Mouse (Mus musculus): Measurements from ENCODE around the gene Ntrk3. TPM values are rescaled to one million over a fixed set of nuclear protein-coding genes. Genes with fewer than 3 reads are reported as not detected.

The Ntrk3 gene
- polyA plus RNA-seq, 1 experiment from 2014 or later: 21.1 TPM

DNA sequence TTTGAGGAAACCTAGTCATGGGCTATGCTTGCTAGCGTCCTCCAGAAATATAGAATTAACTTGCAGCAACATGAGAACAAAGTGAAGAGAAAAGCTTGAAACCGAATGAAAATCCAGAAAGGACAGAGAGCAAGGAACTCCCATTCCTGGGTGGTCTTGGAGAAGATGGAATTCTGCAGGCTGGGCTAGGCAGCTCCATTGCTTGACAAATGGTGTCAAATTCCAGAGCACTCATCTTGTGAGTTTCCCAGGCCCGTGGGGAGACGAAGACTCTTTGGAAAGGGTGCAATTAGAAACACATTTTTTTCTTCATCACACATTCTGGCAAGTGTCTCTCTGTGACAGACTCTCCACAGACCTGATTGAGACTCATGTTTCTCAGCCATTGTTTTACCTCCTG lies 479.7 kb downstream of the Ntrk3 start:
- no peak overlapping the region for H3K9ac ChIP-seq
- ATAC-seq (ENCODE audit: low FRiP score): no peak
- no peaks in the 10 kb centered on the region for H3K9me3 ChIP-seq
- H3K36me3 ChIP-seq: peaks cover 7% of the 10 kb centered on the region; the same call in 1 of the 2 replicates
- 43% methylated on average over 4 of the region's 4 CpGs for WGBS
- H3K27ac ChIP-seq: no peak overlapping the region
- H3K27me3 ChIP-seq: no peaks in the 10 kb centered on the region
- no peaks in the 10 kb centered on the region for H3K4me1 ChIP-seq (replicated peaks)
- no peak overlapping the region for H3K4me3 ChIP-seq
- no peak overlapping the region for H3K4me2 ChIP-seq

DNA sequence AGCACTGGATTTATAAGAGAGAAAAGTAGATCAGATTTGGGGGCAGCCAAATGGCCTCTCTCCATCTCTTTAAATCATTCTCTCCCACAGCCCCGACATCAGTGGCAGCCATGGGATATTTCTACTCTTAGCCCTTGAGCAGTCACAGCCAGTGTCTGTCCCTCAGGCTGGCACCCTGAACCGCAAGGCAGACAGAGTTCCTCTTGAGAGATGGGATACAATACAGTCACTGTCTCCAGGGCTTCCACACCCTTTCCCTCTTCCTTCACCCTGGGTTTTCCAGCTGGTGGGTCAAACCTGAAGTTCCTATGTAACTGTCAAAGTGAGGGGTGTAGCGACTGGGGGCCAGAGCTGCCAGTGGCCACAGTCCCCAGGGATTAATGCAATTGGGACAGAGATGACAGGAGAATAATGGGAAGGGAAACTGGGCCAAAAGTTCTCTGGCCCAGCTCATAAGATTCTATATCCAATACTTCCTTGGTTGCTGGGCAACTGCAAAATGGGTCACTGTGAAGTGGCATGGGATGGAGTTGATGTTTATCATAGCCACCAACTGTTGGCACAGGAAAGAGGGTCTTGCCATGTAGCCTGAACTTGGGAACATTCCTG lies 483.9 kb downstream of the Ntrk3 start:
- Histone ChIP-seq H3K4me1 (replicated peaks) (no peaks in the 10 kb centered on the region), H3K9me3 (no peaks in the 10 kb centered on the region), H3K27ac (0 out of 2 replicates have a peak overlapping the region, but pooled peaks have one; percentile 2), H3K4me2 (no peak overlapping the region), H3K36me3 (peaks cover 2% of the 10 kb centered on the region; the same call in 1 of the 2 replicates), H3K27me3 (no peaks in the 10 kb centered on the region), H3K4me3 (no peak overlapping the region), H3K9ac (no peak overlapping the region)
- ATAC-seq (ENCODE audit: low FRiP score): peak; percentile 36; the same call in 1 of the 2 replicates
- 63% methylated on average over 3 of the region's 3 CpGs for WGBS

DNA sequence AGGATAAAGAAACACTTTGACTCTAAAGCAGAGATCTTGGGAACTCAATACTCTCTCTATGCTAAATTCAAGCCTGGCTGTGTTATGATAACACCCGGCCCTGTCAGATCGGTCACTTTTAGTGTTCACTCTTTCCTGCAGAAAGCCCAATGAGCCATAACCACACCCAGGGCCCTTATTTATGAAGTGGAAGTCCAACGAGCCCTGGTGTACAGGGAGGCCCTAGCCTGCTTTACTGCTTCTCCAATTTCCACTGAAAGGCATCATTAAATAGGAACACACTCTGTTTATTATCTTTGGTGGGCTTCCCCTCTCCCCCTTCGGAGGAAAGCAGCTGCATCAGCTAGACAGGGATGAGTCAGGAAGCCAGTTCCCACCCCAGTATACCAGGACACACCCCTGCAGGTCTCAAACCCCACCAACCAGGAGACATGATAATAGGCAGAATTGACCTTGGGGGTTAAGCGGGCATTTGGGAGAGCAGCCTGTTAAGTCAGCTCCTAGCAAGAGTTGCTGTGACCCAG lies 489.6 kb downstream of the Ntrk3 start:
- WGBS: 75% methylated on average over 5 of the region's 5 CpGs
- ATAC-seq (ENCODE audit: low FRiP score): no peak
- H3K9me3 ChIP-seq: no peaks in the 10 kb centered on the region
- H3K36me3 ChIP-seq: peaks cover 8% of the 10 kb centered on the region
- no peaks in the 10 kb centered on the region for H3K27me3 ChIP-seq
- no peak overlapping the region for H3K9ac ChIP-seq
- H3K27ac ChIP-seq: no peak overlapping the region
- H3K4me3 ChIP-seq: no peak overlapping the region
- H3K4me1 ChIP-seq (replicated peaks): no peaks in the 10 kb centered on the region
- no peak overlapping the region for H3K4me2 ChIP-seq

DNA sequence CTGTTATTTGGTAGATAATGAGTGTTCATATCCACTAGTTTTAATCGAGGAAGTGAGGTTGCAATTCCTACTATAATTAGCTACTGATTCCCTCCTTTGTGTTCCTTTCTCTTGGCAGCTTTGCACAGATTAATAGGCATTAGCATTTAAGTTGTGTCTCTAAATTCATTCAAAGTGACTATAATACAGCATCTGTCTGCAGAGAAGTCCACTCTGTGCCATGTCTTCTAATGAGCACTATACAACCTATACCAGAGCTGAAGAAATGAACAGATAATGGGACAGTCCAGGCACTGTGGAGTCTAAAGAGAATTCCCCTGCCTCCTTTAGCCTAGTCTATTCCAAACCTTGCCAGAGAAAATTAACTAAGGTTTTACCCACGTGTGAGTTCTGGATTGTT lies 498.8 kb downstream of the Ntrk3 start:
- Histone ChIP-seq H3K4me2 (no peak overlapping the region), H3K36me3 (no peaks in the 10 kb centered on the region), H3K4me3 (no peak overlapping the region), H3K9me3 (no peaks in the 10 kb centered on the region), H3K4me1 (replicated peaks) (no peaks in the 10 kb centered on the region), H3K27me3 (no peaks in the 10 kb centered on the region), H3K9ac (no peak overlapping the region), H3K27ac (no peak overlapping the region)
- ATAC-seq (ENCODE audit: low FRiP score): no peak
- WGBS: 70% methylated on average over 2 of the region's 2 CpGs

DNA sequence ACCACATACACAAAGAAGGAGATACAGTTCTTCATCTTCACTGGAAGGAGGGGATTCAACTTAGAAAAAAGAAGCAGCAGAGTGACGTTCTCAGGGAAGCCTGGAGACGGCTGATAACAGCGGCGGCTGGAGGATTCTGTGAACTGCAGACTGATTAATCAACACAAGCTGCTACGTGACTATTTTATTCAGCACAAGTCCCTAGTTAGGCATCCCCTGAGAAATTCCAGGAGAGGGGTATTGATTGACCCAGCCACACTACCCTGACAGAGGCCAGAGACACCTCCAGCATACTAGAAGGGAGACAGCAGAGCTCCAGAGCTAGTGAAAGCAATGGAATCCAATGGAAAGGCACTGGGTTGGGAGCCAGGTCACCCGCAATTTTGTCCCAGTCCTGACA lies 516.1 kb downstream of the Ntrk3 start:
- Histone ChIP-seq H3K27me3 (no peaks in the 10 kb centered on the region), H3K4me2 (no peak overlapping the region), H3K27ac (peak overlapping the region; percentile 30; the same call in 1 of the 2 replicates), H3K9ac (no peak overlapping the region), H3K36me3 (no peaks in the 10 kb centered on the region), H3K9me3 (no peaks in the 10 kb centered on the region), H3K4me3 (no peak overlapping the region), H3K4me1 (replicated peaks) (peaks cover 11% of the 10 kb centered on the region)
- no peak for ATAC-seq (ENCODE audit: low FRiP score)
- 46% methylated on average over 6 of the region's 6 CpGs for WGBS

DNA sequence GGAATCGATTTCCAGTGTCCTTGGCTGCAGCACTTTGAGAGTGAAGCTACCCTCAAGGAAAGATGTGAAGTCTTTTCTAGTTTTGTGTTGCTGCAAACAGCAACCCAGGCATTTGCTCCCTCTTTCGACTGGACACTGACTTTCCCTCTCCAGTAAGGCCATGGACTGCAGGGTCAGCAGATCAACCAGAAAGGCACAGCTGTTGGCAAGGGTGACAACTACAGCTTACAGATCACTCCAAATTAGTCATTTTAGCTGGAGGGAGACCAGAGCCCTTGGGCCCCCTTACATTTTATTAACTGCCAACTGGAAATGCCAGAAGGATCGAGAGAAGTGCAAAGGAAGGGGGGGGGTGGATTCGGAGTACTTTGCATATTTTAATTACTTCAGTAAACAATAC lies 516.9 kb downstream of the Ntrk3 start:
- Histone ChIP-seq H3K27ac (no peak overlapping the region), H3K9me3 (no peaks in the 10 kb centered on the region), H3K4me3 (no peak overlapping the region), H3K4me1 (replicated peaks) (peaks cover 11% of the 10 kb centered on the region), H3K27me3 (no peaks in the 10 kb centered on the region), H3K4me2 (no peak overlapping the region), H3K36me3 (no peaks in the 10 kb centered on the region), H3K9ac (no peak overlapping the region)
- 57% methylated on average over 4 of the region's 4 CpGs for WGBS
- no peak for ATAC-seq (ENCODE audit: low FRiP score)

DNA sequence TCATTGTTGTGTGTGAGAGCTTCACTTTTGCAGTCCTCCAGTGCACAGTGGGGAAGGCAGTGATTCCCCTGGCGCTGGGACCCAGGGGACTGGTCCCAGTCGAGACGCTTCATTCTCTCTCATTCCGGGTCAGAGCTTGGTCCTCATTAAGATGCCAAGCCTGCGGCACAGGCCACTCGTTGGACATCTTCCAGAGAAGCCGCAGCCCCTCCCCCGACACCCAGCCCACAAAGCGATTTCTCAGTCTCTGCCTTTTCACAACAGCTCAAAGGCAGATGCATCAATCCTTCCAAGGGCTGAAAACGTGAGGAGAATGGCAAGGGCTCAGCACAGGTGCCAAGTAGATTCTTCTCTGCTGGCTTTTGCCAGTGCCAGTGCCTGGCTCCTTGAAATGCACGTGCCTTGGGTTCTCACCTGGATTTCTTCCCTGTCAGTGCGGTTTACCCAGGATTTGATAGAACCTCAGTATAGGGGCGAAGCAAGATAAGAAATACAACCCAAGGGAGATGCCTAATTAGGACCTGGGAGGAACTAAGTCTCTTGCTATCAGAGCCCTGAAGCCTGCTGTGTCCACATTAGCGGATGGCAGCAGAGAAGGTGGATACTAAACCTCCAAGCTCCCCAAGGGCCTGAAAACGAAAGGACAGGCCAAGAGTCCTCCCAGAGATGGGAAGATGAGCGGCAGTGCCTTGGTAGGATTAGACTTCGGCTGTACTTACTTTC lies 546.7 kb downstream of the Ntrk3 start:
- Histone ChIP-seq H3K27ac (peak overlapping the region; percentile 78), H3K4me2 (peak overlapping the region; percentile 22; the same call in 1 of the 2 replicates), H3K4me1 (replicated peaks) (peaks cover 18% of the 10 kb centered on the region), H3K27me3 (no peaks in the 10 kb centered on the region), H3K9ac (no peak overlapping the region; the same call in 1 of the 2 replicates), H3K36me3 (peaks cover 3% of the 10 kb centered on the region), H3K9me3 (no peaks in the 10 kb centered on the region), H3K4me3 (no peak overlapping the region)
- 19% methylated on average over 17 of the region's 17 CpGs for WGBS
- peak; percentile 95 for ATAC-seq (ENCODE audit: low FRiP score)

DNA sequence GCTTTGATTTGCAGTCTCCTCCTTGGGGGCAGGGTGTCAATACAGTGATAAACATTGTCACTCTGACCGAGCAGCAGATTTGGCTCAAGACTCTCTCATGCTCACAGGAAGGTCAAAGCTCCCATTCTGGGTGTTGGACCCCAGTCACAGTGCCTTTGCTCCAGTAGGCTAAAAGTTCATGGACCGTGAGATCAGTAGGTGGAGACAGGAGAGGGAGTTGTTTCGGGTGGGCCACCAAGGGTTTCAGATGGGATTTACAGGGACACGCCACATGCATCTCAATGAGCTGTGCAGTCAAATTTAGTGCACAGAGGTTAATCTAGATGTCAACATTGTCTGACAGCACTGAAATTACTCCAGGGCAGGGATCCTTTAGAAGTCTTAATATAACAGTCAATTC lies 552.2 kb downstream of the Ntrk3 start:
- no peak for ATAC-seq (ENCODE audit: low FRiP score)
- 68% methylated on average over 4 of the region's 4 CpGs for WGBS

DNA sequence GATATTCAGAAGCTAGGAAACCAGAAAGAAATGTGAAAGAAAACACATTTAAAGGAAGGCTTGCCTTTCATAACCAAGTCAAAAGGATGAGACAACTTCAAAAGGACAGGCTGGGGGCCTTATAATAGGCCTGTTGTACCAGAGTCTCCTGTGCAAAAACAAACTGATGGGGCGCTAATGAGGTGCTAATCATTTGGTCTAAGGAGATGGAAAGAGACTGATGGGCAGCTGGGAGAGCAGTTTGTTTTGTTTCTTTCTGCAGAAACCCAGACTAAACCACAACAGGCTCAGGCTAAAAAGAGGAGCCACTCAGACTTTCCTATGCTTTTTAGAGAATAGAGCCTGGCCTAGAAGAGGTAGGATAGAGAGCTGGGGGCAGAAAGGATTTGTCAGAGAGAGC lies 554.4 kb downstream of the Ntrk3 start:
- Histone ChIP-seq H3K27ac (no peak overlapping the region), H3K4me3 (no peak overlapping the region), H3K36me3 (peaks cover 6% of the 10 kb centered on the region; the same call in 1 of the 2 replicates), H3K27me3 (no peaks in the 10 kb centered on the region), H3K4me2 (no peak overlapping the region), H3K9me3 (no peaks in the 10 kb centered on the region), H3K4me1 (replicated peaks) (no peaks in the 10 kb centered on the region), H3K9ac (no peak overlapping the region)
- ATAC-seq (ENCODE audit: low FRiP score): no peak
- 35% methylated on average over 1 of the region's 1 CpGs for WGBS

More for the DNA sequence above, 552.2 kb downstream of the Ntrk3 start:
- Histone ChIP-seq H3K9ac (no peak overlapping the region), H3K27ac (no peak overlapping the region), H3K9me3 (no peaks in the 10 kb centered on the region), H3K4me2 (no peak overlapping the region), H3K27me3 (no peaks in the 10 kb centered on the region), H3K4me1 (replicated peaks) (peaks cover 9% of the 10 kb centered on the region), H3K36me3 (peaks cover 6% of the 10 kb centered on the region), H3K4me3 (no peak overlapping the region)

DNA sequence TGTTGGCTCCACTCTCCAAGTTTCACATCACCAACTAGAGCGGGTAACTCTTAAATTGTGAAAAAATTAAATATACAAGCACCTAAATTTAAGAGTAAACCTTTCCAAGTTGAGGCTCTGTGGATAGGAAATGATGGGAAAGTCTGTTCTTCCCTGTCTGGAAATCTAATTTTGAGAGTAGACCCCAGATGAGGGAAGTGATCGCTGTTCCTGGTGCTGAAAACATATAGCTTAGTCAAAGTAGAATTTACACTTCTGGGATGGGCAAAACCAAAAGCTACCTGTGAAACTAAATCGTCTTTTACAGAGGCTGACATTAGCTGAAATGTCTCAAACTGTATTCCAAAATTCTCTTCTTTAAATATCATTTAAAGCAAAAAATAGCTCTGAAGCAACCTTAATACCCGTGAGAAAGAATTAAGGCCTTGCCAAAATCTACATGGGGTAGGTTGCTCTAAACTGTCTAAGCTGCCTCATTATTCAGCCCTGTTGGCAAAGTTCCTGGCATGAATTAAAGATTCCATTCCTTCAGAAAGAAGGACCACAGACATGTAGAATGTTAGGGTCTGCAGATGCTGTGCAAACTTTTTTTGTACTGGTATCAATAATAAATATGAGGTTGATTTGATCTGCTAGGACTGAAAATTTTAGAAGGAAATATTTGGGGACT lies 557.7 kb downstream of the Ntrk3 start:
- Histone ChIP-seq H3K36me3 (no peaks in the 10 kb centered on the region), H3K9ac (no peak overlapping the region), H3K4me1 (replicated peaks) (no peaks in the 10 kb centered on the region), H3K9me3 (no peaks in the 10 kb centered on the region), H3K27ac (no peak overlapping the region), H3K27me3 (no peaks in the 10 kb centered on the region), H3K4me2 (no peak overlapping the region), H3K4me3 (no peak overlapping the region)
- WGBS: 77% methylated on average over 4 of the region's 4 CpGs
- ATAC-seq (ENCODE audit: low FRiP score): no peak

DNA sequence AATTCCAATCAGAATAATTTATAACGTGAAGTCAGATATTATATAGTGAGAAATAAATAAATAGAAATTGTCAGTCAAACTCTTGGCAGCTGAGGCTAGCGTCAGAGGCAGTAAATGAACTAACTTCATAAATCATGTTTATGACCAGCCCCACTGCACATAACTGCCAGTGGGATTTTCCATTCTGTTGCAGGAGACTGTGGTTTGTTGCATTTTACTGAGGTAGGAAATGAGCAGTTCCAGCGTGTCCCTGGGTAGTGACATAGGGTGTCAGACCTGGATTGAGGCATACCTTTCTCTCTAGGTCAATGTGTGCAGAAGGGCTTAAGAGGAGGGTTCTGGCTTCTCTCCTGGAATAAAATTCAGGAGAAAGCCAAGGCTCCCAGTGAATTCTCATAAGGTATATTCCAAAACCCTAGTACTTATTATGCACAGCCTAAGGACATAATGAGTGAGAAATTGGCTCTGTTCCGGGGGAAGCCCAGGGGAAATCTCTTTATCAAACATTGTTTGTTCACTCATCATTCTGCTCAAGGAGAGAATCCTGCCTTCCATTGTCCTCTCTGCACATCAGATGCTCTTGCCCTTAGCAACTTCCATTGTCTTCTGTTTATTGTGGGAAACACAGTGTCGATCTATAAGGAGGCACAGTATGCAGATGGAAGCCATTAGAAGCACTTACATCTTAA lies 565.4 kb downstream of the Ntrk3 start:
- Histone ChIP-seq H3K4me2 (no peak overlapping the region), H3K4me1 (replicated peaks) (no peaks in the 10 kb centered on the region; the same call in 1 of the 2 replicates), H3K36me3 (no peaks in the 10 kb centered on the region), H3K27ac (no peak overlapping the region), H3K27me3 (no peaks in the 10 kb centered on the region), H3K9me3 (no peaks in the 10 kb centered on the region), H3K9ac (no peak overlapping the region), H3K4me3 (no peak overlapping the region)
- ATAC-seq (ENCODE audit: low FRiP score): 0 out of 2 replicates have a peak, but pooled peaks have one; percentile 46
- 56% methylated on average over 5 of the region's 5 CpGs for WGBS

DNA sequence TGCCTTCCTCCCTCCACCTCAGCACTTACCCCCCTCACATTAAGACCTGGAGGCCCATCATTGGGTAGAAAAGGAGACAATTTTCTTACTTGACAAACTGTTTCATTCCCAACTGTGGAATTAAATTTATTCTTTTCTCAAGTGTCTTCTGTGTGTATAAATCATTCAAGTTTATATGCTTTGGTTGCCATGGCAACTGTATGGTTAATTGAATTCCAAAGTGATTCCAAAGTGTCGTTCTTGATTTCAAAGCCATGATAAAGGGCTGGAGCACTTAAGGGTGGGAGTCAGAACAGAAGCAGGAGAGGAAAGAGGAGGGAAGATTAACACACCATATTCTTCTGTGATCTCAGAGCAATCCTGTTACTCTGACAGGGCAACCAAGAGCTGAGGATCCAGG lies 572.3 kb downstream of the Ntrk3 start:
- Histone ChIP-seq H3K9ac (no peak overlapping the region), H3K4me1 (replicated peaks) (no peaks in the 10 kb centered on the region), H3K36me3 (no peaks in the 10 kb centered on the region), H3K4me3 (no peak overlapping the region), H3K4me2 (no peak overlapping the region), H3K27me3 (no peaks in the 10 kb centered on the region), H3K9me3 (no peaks in the 10 kb centered on the region), H3K27ac (no peak overlapping the region)
- ATAC-seq (ENCODE audit: low FRiP score): no peak
- WGBS: 9% methylated on average over 1 of the region's 1 CpGs
